Comparison of ENCODE assay signal across 17 mouse cellular contexts in genomic region chr9:92562416-92562815, GRCm38 (mm10).
"Had no signal": no experiment of that assay in that cellular context is flagged by ENCODE, and none has a peak within 500 bp of the region (broad histone marks: within the 10 kb centered on the region; RNA-seq: fewer than 3 reads in every experiment).

No protein-coding gene starts in this region.

- DNase-seq: kidney, postnatal 36 days; layer of hippocampus, postnatal 36 days; liver, embryonic 13.5 days; lung, adult 2 months; lung, postnatal 14 days; lung, postnatal 4 days; retina, postnatal 1 day; right cerebral cortex, postnatal 25 days; spleen, adult 18-20 months; thymus, postnatal 25 days had no signal

- ATAC-seq: midbrain, embryonic 15.5 days had no signal

- H3K4me1 ChIP-seq: liver, embryonic 13.5 days; midbrain, embryonic 15.5 days had no signal

- H3K27ac ChIP-seq: kidney, postnatal 0 days; left cerebral cortex, adult 2 months; liver, embryonic 13.5 days; midbrain, embryonic 12.5 days; midbrain, embryonic 15.5 days; neural tube, embryonic 13.5 days; stomach, embryonic 15.5 days had no signal

- H3K4me3 ChIP-seq: left cerebral cortex, adult 2 months; liver, embryonic 13.5 days; midbrain, embryonic 12.5 days; midbrain, embryonic 15.5 days; myocyte; neural tube, embryonic 13.5 days; stomach, embryonic 15.5 days had no signal

- H3K9me3 ChIP-seq: liver, embryonic 13.5 days; midbrain, embryonic 15.5 days; stomach, embryonic 15.5 days had no signal

- H3K27me3 ChIP-seq: liver, embryonic 13.5 days; midbrain, embryonic 12.5 days; midbrain, embryonic 15.5 days; neural tube, embryonic 13.5 days; stomach, embryonic 15.5 days had no signal

- H3K36me3 ChIP-seq: liver, embryonic 13.5 days; midbrain, embryonic 12.5 days; midbrain, embryonic 15.5 days; neural tube, embryonic 13.5 days; stomach, embryonic 15.5 days had no signal

- H3K9ac ChIP-seq: liver, embryonic 13.5 days; midbrain, embryonic 12.5 days; midbrain, embryonic 15.5 days; neural tube, embryonic 13.5 days; stomach, embryonic 15.5 days had no signal

- H3K4me2 ChIP-seq: liver, embryonic 13.5 days; midbrain, embryonic 12.5 days; midbrain, embryonic 15.5 days; neural tube, embryonic 13.5 days; stomach, embryonic 15.5 days had no signal
